Mouse (Mus musculus): ENCODE results near the gene Fap. TPM values are rescaled to one million over a fixed set of nuclear protein-coding genes. Genes with fewer than 3 reads are reported as not detected.
A peak's percentile ranks its signal among the peaks of the same experiment; 100 is the strongest.

Fap gene
- polyA plus RNA-seq, 1 experiment from 2014 or later = 7.1 TPM

DNA sequence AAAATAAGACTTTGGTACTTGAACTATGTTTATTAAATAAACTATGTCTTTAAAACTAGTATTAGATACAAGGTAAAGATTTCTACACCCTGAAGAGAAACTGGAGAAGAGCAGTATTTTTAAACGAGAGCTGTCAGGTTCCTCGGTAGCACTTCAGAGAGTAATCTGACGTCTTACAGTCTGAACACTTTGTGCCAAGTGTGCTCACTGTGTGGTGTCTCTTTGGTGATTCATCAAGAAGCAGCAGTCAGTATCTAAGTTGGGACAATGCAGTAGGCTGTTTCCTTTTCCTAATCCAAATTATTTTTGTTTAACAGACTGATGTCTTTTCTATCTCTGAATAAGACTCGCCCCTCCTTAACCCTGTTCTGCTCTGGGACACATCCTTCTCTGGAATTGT, 78.5 kb downstream of the Fap start:
- Histone ChIP-seq H3K4me1 (replicated peaks; ENCODE audit: control insufficient read depth, insufficient read depth, low read length) (no peaks in the 10 kb centered on the region), H3K4me3 (ENCODE audit: low read depth, low read length) (no peak overlapping the region), H3K36me3 (ENCODE audit: control insufficient read depth, insufficient read depth, low read length) (no peaks in the 10 kb centered on the region), H3K4me2 (replicated peaks; ENCODE audit: low read depth, low read length) (no peak overlapping the region), H3K9ac (ENCODE audit: low read depth, low read length) (no peak overlapping the region), H3K27ac (ENCODE audit: low read depth, low read length) (no peak overlapping the region), H3K27me3 (ENCODE audit: control insufficient read depth, insufficient read depth, low read length) (no peaks in the 10 kb centered on the region), H3K9me3 (ENCODE audit: control insufficient read depth, low read length) (no peaks in the 10 kb centered on the region)
- 85% methylated on average over 4 of the region's 4 CpGs for WGBS
- ATAC-seq (ENCODE audit: low FRiP score) (no peak), DNase-seq (ENCODE audit: low spot score) (no peak)

DNA sequence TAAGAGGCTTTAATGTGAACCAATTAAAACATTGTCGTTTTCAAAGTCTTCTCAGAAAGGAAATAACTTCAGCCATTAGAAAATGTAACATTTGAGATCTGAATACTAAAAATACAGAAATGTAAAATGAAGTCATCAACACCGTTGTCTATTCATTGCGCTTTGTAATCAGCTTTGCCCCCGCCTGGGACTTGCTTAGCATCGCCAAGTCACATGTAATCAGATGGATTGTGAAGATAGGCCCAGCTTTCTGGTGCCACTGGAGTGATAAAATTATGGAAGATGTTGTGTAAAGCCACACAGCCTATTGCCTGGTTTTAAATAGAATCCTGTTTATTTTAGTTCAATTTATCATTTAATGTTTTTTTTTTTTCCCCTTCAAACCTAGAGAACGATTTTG, 84.0 kb downstream of the Fap start:
- no peak overlapping the region for H3K27ac ChIP-seq (ENCODE audit: low read depth, low read length)
- no peak for DNase-seq (ENCODE audit: low spot score)
- H3K27me3 ChIP-seq (ENCODE audit: control insufficient read depth, insufficient read depth, low read length) = no peaks in the 10 kb centered on the region
- no peak overlapping the region for H3K9ac ChIP-seq (ENCODE audit: low read depth, low read length)
- ATAC-seq (ENCODE audit: low FRiP score) = no peak
- H3K4me2 ChIP-seq (replicated peaks; ENCODE audit: low read depth, low read length) = no peak overlapping the region
- no peaks in the 10 kb centered on the region for H3K36me3 ChIP-seq (ENCODE audit: control insufficient read depth, insufficient read depth, low read length)
- no peaks in the 10 kb centered on the region for H3K4me1 ChIP-seq (replicated peaks; ENCODE audit: control insufficient read depth, insufficient read depth, low read length)
- no peak overlapping the region for H3K4me3 ChIP-seq (ENCODE audit: low read depth, low read length)
- H3K9me3 ChIP-seq (ENCODE audit: control insufficient read depth, low read length) = no peaks in the 10 kb centered on the region
- 91% methylated on average over 6 of the region's 6 CpGs for WGBS

DNA sequence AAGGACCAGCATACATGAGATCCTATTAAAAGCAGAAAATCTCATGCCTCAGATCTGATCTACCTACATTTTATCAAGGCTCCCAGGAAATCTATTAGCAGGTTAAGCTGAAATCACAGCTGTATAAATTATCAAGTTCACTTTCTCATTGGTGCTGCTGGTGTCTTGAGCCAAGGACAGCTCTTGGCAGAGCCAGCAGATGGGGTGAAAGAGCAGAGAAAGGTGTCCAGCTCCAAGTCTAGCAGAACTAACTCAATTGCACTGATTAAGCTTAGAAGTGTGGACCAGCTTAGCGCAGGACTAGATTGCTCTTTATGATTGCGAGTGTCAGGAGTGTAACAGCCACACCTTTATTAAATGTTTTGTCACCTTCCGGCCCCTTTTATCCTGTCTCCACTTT, 89.0 kb downstream of the Fap start:
- ATAC-seq (ENCODE audit: low FRiP score) = no peak
- no peaks in the 10 kb centered on the region for H3K36me3 ChIP-seq (ENCODE audit: control insufficient read depth, insufficient read depth, low read length)
- 81% methylated on average over 3 of the region's 3 CpGs for WGBS

DNA sequence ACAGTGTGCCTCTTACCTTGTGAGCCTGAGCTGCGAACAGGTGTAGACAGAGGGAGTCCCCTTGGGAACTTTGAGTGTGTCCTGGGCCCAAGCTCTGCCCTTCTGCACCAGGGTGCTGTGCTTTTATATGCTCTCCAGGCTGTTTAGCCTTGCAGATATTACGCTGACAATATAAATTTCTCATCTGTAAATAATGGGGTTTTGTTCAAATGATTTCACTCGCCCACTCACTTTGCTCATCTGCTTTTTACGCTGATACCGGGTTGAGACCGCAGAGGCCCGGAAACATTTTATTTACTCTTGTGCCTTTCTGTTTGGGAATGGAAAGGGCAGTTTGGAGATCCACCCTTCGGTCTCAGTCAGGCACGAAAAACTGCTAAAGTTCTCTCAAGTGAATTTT, 90.3 kb downstream of the Fap start, which contains the start of gene Gcg:
Gcg (minus strand) TSS at position 101 of the 400 bp plus-strand sequence.
- no peaks in the 10 kb centered on the region for H3K9me3 ChIP-seq (ENCODE audit: control insufficient read depth, low read length)
- DNase-seq (ENCODE audit: low spot score) (no peak), ATAC-seq (ENCODE audit: low FRiP score) (no peak)
- no peaks in the 10 kb centered on the region for H3K27me3 ChIP-seq (ENCODE audit: control insufficient read depth, insufficient read depth, low read length)
- no peaks in the 10 kb centered on the region for H3K4me1 ChIP-seq (replicated peaks; ENCODE audit: control insufficient read depth, insufficient read depth, low read length)
- H3K27ac ChIP-seq (ENCODE audit: low read depth, low read length) = no peak within 1 kb of the TSS
- no peak within 1 kb of the TSS for H3K4me2 ChIP-seq (replicated peaks; ENCODE audit: low read depth, low read length)
- H3K4me3 ChIP-seq (ENCODE audit: low read depth, low read length) = no peak within 1 kb of the TSS
- H3K9ac ChIP-seq (ENCODE audit: low read depth, low read length) = no peak within 1 kb of the TSS
- H3K36me3 ChIP-seq (ENCODE audit: control insufficient read depth, insufficient read depth, low read length) = no peaks in the 10 kb centered on the region
- 87% methylated on average over 9 of the region's 9 CpGs for WGBS

More for the DNA sequence above, 89.0 kb downstream of the Fap start:
- Histone ChIP-seq H3K4me3 (ENCODE audit: low read depth, low read length) (no peak overlapping the region), H3K27me3 (ENCODE audit: control insufficient read depth, insufficient read depth, low read length) (no peaks in the 10 kb centered on the region), H3K9ac (ENCODE audit: low read depth, low read length) (no peak overlapping the region), H3K27ac (ENCODE audit: low read depth, low read length) (no peak overlapping the region), H3K9me3 (ENCODE audit: control insufficient read depth, low read length) (no peaks in the 10 kb centered on the region), H3K4me2 (replicated peaks; ENCODE audit: low read depth, low read length) (no peak overlapping the region), H3K4me1 (replicated peaks; ENCODE audit: control insufficient read depth, insufficient read depth, low read length) (no peaks in the 10 kb centered on the region)
- no peak for DNase-seq (ENCODE audit: low spot score)

- ATAC-seq (ENCODE audit: low FRiP score) (0 out of 2 replicates have a peak, but pooled peaks have one; percentile 63), DNase-seq (ENCODE audit: low spot score) (no peak)
- no peak overlapping the region for H3K27ac ChIP-seq (ENCODE audit: low read depth, low read length)
- no peak overlapping the region for H3K4me2 ChIP-seq (replicated peaks; ENCODE audit: low read depth, low read length)
- no peak overlapping the region for H3K9ac ChIP-seq (ENCODE audit: low read depth, low read length)
- H3K9me3 ChIP-seq (ENCODE audit: control insufficient read depth, low read length) = no peaks in the 10 kb centered on the region
- no peaks in the 10 kb centered on the region for H3K27me3 ChIP-seq (ENCODE audit: control insufficient read depth, insufficient read depth, low read length)
- 83% methylated on average over 9 of the region's 9 CpGs for WGBS
- H3K36me3 ChIP-seq (ENCODE audit: control insufficient read depth, insufficient read depth, low read length) = no peaks in the 10 kb centered on the region
- H3K4me1 ChIP-seq (replicated peaks; ENCODE audit: control insufficient read depth, insufficient read depth, low read length) = no peaks in the 10 kb centered on the region
- no peak overlapping the region for H3K4me3 ChIP-seq (ENCODE audit: low read depth, low read length)
Observed at GRCm38 (mm10) chr2:62480285-62481198, 93.3 kb downstream of the Fap start.

GRCm38 (mm10) chr2:62469551-62469950, 104.3 kb downstream of the Fap start:
- no peaks in the 10 kb centered on the region for H3K36me3 ChIP-seq (ENCODE audit: control insufficient read depth, insufficient read depth, low read length)
- no peaks in the 10 kb centered on the region for H3K9me3 ChIP-seq (ENCODE audit: control insufficient read depth, low read length)
- no peak overlapping the region for H3K4me3 ChIP-seq (ENCODE audit: low read depth, low read length)
- H3K4me1 ChIP-seq (replicated peaks; ENCODE audit: control insufficient read depth, insufficient read depth, low read length) = no peaks in the 10 kb centered on the region
- H3K27ac ChIP-seq (ENCODE audit: low read depth, low read length) = no peak overlapping the region
- no peak for DNase-seq (ENCODE audit: low spot score)
- WGBS = 79% methylated on average over 9 of the region's 9 CpGs
- no peaks in the 10 kb centered on the region for H3K27me3 ChIP-seq (ENCODE audit: control insufficient read depth, insufficient read depth, low read length)
- no peak for ATAC-seq (ENCODE audit: low FRiP score)
- no peak overlapping the region for H3K9ac ChIP-seq (ENCODE audit: low read depth, low read length)
- no peak overlapping the region for H3K4me2 ChIP-seq (replicated peaks; ENCODE audit: low read depth, low read length)

- no peaks in the 10 kb centered on the region for H3K27me3 ChIP-seq (ENCODE audit: control insufficient read depth, insufficient read depth, low read length)
- WGBS = 85% methylated on average over 2 of the region's 2 CpGs
- H3K4me1 ChIP-seq (replicated peaks; ENCODE audit: control insufficient read depth, insufficient read depth, low read length) = no peaks in the 10 kb centered on the region
- no peak overlapping the region for H3K4me3 ChIP-seq (ENCODE audit: low read depth, low read length)
- no peak overlapping the region for H3K4me2 ChIP-seq (replicated peaks; ENCODE audit: low read depth, low read length)
- H3K9ac ChIP-seq (ENCODE audit: low read depth, low read length) = no peak overlapping the region
- ATAC-seq (ENCODE audit: low FRiP score) (no peak), DNase-seq (ENCODE audit: low spot score) (no peak)
- no peak overlapping the region for H3K27ac ChIP-seq (ENCODE audit: low read depth, low read length)
- H3K36me3 ChIP-seq (ENCODE audit: control insufficient read depth, insufficient read depth, low read length) = no peaks in the 10 kb centered on the region
- no peaks in the 10 kb centered on the region for H3K9me3 ChIP-seq (ENCODE audit: control insufficient read depth, low read length)
Observed at GRCm38 (mm10) chr2:62463287-62463686, 110.6 kb downstream of the Fap start.

DNA sequence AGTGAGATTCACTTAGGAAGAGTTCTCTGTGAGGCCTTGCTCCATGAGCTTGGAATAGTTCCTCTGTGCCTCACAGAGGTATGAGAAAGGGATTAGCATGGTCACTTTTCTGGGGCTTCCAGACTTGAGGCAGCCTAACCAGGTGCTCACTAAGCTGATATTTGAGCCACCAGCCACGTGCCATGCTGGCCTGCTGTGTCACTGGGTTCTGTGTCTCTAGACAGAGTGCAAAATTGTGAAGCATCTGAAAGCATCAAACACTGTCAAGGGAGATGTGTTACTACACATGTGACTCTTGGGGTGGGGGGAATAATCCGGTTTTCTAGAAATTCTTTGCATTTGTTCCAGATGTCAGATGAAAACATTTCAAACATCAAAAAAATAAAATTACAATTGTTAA, 111.7 kb downstream of the Fap start:
- Histone ChIP-seq H3K9ac (ENCODE audit: low read depth, low read length) (no peak overlapping the region), H3K27me3 (ENCODE audit: control insufficient read depth, insufficient read depth, low read length) (no peaks in the 10 kb centered on the region), H3K9me3 (ENCODE audit: control insufficient read depth, low read length) (no peaks in the 10 kb centered on the region), H3K4me1 (replicated peaks; ENCODE audit: control insufficient read depth, insufficient read depth, low read length) (no peaks in the 10 kb centered on the region), H3K4me3 (ENCODE audit: low read depth, low read length) (no peak overlapping the region), H3K27ac (ENCODE audit: low read depth, low read length) (no peak overlapping the region), H3K36me3 (ENCODE audit: control insufficient read depth, insufficient read depth, low read length) (no peaks in the 10 kb centered on the region), H3K4me2 (replicated peaks; ENCODE audit: low read depth, low read length) (no peak overlapping the region)
- no peak for ATAC-seq (ENCODE audit: low FRiP score)
- DNase-seq (ENCODE audit: low spot score) = no peak
- 92% methylated on average over 2 of the region's 2 CpGs for WGBS

- DNase-seq (ENCODE audit: low spot score) = no peak
- no peak for ATAC-seq (ENCODE audit: low FRiP score)
Observed at GRCm38 (mm10) chr2:62460815-62461450, 112.9 kb downstream of the Fap start.

More at GRCm38 (mm10) chr2:62460815-62461450, 112.9 kb downstream of the Fap start:
- Histone ChIP-seq H3K4me1 (replicated peaks; ENCODE audit: control insufficient read depth, insufficient read depth, low read length) (no peaks in the 10 kb centered on the region), H3K4me3 (ENCODE audit: low read depth, low read length) (no peak overlapping the region), H3K27me3 (ENCODE audit: control insufficient read depth, insufficient read depth, low read length) (no peaks in the 10 kb centered on the region), H3K9me3 (ENCODE audit: control insufficient read depth, low read length) (no peaks in the 10 kb centered on the region), H3K4me2 (replicated peaks; ENCODE audit: low read depth, low read length) (no peak overlapping the region), H3K9ac (ENCODE audit: low read depth, low read length) (no peak overlapping the region), H3K36me3 (ENCODE audit: control insufficient read depth, insufficient read depth, low read length) (no peaks in the 10 kb centered on the region), H3K27ac (ENCODE audit: low read depth, low read length) (no peak overlapping the region)
- WGBS = 88% methylated on average over 12 of the region's 12 CpGs

All from hindbrain, embryonic 11.5 days (tissue).